Mouse (Mus musculus) NIH3T3 (cell line): Measurements from ENCODE around the gene Rhbdl1.
"Not testable (repeated sequence)": the region's sequence is repeated elsewhere in the genome, so short reads cannot be mapped to it uniquely, and the experiment has no call there.

Source experiments
- DNase-seq: peaks from one replicate; pipeline ENCODE4 v3.0.0-alpha.2; 2012; ENCODE audit warnings: low read depth

The Rhbdl1 gene

DNA sequence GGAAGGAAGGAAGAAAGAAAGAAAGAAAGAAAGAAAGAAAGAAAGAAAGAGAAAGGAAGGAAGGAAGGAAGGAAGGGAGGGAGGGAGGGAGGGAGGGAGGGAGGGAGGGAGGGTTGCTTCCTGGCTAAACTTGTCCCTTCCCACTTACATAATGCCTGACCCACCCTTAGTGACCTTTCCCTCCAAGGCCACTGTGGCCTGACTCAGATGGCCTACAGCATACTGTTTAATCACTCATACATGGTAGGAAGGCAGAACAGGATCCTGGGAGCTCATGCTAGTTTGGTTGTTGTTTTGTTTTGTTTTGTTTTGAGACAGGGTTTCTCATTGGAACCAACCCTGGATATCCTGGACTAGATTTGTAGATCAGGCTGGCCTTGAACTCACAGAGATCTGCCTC lies 34.5 kb upstream of the Rhbdl1 start:
- not testable (repeated sequence) for DNase-seq

DNA sequence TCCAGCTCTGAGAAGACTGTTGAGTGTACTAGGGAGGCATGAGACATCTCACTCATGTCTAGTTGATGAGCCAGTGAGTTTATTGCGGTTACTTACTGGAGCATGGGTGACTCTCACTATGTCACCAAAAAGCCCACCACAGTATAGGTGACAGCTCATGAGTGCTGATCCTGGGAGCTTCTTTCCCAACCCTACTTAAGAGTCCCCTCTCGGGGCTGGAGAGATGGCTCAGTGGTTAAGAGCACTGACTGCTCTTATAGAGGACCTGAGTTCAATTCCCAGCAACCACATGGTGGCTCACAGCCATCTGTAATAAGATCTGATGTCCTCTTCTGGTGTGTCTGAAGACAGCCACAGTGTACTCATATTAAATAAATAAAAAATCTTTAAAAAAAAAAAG lies 32.9 kb upstream of the Rhbdl1 start:
- no peak for DNase-seq

DNA sequence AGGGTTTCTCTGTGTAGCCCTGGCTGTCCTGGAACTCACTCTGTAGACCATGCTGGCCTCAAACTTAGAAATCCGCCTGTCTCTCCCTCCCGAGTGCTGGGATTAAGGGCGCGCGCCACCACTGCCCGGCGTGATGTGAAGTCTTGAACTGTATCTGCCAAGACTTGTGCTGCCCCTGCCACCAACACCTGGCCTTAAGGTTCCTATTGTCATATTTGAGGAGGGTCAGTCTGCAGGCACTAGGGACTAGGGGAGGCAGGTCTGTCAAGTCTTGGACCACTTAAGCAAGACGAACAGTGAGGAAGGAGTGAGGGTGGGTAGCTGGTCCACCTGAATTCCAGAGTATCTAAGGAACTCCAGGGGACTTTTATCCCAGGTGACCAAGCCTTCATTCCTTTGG lies 32.4 kb upstream of the Rhbdl1 start:
- DNase-seq: no peak

DNA sequence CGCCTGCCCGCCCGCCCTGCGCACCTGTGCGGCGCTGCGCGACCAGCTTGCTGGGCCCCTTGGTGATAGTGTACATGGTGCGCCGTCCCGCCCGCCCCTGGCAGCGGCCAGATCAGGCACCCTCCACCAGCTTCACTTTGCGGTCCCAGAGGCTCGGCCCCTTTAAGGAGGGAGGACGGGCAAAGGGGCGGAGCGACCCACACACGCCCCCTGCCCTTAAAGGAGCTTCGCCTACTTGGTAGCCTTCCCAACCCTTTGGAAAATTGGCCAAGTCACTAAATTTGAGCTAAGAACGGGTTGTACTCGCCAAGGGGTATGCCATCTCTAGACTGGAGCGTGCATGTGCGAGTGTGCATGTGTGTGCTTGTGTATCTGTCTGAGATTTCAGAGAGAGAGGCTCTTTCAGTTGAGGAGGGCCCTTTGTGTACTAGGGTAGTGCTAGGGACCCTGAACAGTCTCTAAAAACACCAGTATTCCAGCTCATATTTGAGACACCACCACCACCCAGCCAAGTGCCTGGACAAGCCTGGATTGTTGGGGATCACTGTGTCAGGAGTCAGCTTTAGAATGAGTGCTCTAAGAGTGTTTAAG lies 31.6 kb upstream of the Rhbdl1 start, which contains the start of gene Mcrip2:
TSS of gene Mcrip2 (minus strand) at position 164 of the 591 bp plus-strand sequence.
- peak; percentile 90 for DNase-seq

DNA sequence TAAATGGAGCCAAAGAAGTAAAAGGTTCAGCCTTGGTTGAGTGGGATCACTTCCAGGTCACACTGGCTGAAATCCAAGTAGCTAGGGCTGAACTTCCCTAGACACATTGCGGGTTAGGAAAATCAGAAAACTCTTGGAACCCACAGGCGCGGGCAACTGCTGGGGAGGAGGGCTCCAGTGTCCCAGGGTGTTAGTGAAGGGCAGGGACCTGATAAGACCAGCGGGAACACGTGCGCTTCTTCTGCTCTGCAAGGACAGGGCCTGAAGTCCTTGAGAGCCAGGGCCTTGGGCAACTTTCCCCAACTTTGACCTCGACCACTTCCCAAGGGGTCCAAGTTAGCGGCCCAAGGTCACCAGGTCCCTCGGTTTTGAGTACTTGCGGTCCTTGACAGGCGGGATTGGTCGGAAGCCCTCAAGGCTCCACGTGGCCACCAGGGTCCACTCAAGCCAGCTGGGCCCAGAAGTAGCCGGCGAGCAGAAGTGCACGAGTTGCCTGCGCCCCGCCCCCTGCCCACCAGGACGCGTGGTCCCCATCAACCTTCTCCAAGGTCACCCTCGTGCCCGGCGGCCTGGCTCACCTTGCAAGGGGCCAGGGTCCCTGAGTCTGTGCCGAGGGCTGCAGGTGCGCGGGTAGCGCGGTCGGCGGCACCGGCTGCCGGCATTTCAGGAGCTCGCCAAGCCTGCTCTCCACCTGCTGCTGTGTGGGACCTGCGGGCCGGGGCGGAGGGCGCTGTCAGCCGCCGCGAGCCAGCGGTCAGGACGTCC lies 30.9 kb upstream of the Rhbdl1 start:
- peak; percentile 57 for DNase-seq

GRCm38 (mm10) chr17:25867509-25867835 lies 30.4 kb upstream of the Rhbdl1 start:
- no peak for DNase-seq

DNA sequence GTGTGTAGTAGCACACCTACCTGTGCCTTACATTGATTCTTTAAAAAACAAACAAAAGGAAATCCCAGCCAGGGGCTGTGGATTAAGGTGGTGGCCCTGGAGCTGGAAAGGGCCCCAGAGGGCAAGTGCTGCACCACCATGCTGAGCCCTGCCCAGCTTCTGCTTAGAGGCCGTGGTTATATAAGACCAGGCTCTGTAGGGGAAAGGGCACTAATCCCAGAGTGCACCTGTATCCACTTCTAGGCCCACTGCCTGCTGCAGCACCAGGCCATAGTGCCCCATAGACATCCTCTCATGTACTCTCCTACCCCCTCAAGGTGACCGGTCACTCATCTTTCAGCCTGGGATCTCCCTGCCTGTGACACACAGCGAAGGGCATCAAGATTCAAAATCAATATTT lies 29.1 kb upstream of the Rhbdl1 start:
- DNase-seq: no peak

DNA sequence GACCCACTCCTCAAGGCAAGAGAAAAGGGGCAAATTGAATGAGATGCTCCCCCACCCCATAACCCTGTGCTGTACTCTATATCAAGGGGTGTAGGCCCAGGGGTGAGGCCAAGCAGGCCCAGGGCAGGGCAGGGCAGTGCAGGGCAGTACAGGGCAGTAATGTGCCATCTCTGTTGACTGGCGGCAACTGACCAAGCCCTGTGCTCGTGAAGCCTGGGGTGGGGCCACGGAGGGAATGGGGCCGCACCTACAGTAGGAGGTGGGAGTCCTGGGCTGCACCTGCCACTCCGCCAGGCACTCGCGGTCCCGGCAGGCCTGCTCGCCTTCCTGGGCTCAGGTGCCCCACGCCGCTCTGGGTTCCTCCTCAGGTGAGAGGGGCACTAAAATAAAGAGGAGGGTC lies 28.2 kb upstream of the Rhbdl1 start:
- no peak for DNase-seq

- DNase-seq: no peak
These were observed 27.2 kb upstream of the Rhbdl1 start for GRCm38 (mm10) chr17:25864311-25864710.

DNA sequence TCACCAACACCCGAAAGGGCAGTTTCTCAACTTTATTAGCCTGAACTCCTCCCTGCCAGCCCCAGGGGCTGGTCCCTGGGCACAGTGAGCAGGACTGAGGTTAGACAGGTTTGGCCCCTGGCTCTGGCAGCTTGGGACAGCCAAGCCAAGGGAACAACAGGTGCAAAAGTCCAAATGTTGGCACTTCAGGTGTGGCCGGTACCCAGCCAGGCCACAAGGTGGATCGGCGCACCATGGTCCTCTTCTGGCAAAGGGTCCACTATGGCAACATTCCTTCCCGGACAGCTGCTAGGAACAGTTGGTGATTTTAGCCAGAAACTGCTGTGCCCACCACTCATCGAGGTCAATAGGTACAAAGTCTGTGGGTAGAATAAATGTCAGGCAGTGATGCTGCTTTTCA lies 26.6 kb upstream of the Rhbdl1 start:
- no peak for DNase-seq

DNA sequence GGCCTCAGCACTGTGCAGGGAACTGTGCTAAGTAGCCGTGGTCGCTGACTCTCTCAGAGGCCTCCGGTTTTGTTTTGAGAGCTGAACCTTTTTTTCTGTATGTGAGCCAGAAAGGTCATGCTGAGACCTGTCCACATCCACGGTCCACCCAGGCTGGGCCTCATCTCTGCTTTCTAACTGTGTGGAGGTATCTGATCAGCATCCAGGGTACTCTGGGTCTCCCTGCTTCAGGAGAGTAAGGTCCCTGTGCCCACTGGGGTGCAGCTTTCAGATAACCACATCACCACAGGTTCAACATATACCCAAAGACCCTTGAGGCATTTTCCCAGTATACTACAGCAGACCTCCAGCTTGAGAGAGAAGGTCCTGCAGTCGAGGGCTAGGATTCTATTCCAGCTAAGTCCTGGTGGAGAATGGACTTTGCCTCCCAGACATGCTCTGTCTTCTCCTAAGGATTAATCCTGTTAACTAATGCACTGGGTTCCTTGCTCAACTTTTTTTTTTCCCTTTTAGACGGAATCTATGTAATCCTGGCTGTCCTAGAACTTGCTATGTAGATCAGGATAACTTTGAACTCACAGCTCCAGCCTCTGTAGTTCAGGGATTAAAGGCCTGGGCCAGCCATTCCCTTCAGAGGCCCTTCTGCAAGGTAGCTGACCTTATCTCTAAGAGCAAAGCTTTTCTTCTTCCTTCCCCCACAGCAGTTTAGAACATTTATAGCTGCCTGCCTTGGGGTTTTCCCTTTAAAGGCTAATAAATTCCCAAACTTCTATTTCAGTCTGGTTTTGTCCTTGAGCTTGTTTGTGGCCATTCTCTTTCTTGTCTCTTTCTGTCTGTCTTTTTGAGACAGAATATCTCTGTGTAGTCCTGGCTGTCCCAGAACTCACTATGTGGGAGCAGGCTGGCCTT lies 24.9 kb upstream of the Rhbdl1 start:
- no peak for DNase-seq

DNA sequence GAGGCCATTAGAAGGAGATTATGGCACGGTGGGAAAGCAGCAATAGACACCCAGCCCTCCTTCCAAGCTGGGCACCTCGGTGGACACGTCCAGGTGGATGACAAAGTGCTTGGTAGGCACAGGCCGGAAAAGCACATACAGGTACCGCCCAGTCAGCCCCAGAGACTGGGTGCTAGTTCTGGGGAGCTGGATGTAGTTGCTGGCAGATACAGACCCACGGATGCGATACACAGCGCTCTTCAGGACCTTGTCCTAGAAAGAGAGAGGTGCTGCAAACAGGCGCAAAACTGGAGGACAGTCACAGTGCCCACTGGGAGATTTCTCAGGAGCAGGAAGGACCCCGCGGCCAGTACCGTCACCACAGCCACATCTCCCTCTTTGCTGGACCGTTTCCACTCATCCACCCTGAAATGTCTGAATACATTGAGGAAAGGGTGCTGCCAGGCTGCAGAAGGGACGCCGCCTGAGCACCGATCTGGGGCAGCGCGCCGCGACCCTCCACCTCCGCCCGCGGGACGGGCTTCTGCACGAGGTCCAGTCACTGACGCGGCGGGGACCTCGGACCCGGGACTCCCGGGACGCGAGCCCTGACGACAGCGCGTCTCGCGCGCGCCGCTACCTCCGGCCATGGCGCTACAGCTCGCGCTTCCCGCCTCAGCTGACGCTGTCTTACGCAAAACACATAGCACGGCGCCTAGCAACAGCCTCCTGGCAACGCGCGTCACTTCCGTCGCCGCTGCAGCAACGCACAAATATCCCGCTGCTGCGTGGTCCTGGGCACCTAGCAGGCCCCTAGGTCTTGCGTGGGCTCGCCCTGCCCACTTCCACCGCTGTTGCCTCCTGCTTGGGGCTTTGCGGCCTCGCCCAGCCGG lies 24.0 kb upstream of the Rhbdl1 start, which contains the start of gene Wdr90:
TSS of gene Wdr90 (minus strand) at position 670 of the 872 bp plus-strand sequence.
- DNase-seq: peak; percentile 96

- DNase-seq: no peak
These were observed 23.1 kb upstream of the Rhbdl1 start for GRCm38 (mm10) chr17:25860229-25860628.

- peak; percentile 98 for DNase-seq
These were observed 7.4 kb upstream of the Rhbdl1 start, which contains the start of gene Rhot2 for GRCm38 (mm10) chr17:25844396-25844901. Gene Rhot2 (minus strand): TSS chr17:25844851.

DNA sequence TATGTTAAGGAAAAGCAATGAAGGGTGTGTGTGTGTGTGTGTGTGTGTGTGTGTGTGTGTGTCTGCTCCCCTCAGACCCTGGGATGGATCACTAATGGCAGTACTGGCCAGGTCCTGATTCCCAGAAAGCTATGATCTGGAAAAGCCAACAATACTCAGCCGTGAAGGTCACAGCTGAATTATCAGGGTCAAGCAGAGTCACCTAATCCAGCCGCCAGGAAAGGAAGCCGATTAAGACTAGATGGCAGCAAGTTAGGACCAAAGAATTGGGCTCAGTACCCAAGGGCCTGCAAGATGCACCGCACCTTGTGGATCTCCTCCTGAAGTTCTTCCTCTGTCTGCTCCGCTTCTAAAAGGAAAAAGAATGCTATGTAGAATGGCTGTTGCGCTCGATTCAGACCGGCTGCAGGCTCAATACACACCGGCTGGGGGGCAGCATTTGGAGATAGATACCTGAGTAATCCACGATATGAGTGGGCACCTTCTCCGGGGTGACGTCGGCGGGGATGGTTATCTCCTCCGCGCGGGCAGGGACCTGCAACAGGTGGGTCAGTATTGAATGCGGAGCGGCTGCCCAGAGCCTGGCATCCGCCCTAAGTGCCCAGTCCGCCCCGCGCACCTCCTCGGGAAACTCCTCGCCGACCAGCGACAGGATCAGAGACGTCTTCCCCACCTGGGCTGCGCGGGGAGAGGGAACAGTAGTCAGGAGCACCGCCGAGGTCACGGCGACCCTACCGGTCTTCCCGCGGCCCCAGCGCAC lies 6.7 kb upstream of the Rhbdl1 start:
- peak; percentile 14 for DNase-seq

- DNase-seq: no peak
These were observed 6.0 kb upstream of the Rhbdl1 start for GRCm38 (mm10) chr17:25843122-25843521.

DNA sequence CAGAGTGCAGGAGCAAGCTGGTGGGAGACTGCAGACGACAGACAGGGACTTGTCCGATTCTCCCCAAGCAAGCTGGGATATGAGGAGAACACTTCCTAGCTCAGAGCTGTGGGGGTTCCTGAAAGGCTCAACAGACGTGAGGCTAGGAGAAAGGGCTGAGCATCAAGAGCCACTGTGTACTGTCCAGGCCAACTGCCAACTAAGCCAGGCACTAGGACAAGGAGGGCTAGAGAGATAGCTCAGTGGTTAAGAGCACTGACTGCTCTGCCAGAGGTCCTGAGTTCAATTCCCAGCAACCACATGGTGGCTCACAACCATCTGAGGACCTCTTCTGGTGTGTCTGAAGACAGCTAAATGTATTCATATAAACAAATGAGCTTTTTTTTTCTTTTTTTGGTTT lies 5.4 kb upstream of the Rhbdl1 start:
- no peak for DNase-seq

DNA sequence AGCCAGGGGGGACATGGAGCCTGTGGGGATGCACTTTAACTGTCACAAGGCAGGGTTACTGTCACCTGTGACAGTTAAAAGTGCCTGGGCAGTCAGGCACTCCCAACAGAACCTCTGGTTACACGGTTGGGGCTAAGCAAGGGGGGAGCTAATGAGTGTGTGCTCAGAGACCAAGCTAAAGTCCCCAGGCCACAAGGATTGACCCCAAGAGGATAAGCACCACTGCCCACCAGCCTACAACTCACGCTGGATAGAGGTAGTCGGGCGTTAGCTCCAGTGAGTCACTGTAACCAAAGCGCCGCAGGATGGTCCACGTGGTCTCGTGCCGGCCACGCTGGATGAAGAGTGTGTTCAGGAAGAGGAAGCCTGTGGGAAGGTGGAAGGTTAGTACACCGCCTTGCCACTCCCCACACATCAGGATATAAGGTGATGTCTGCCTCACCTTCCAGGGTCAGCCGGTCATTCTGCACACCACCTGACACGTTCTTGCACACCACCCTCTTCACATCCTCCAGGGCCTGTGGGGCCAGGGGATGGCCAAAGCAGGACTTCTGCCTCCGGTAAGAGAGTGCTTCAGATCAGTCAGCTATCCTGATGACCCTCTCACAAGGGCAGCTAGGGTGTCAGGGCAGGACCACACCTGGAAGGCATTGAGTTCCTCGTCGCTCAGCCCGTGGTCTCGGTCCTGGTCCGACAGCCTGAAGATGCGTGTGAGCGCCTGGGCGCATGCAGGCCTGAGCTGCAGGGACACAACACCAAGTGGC lies 4.2 kb upstream of the Rhbdl1 start, which contains the start of gene Gm20683:
TSS of gene Gm20683 (minus strand) at position 647 of the 764 bp plus-strand sequence.
- DNase-seq: no peak

DNA sequence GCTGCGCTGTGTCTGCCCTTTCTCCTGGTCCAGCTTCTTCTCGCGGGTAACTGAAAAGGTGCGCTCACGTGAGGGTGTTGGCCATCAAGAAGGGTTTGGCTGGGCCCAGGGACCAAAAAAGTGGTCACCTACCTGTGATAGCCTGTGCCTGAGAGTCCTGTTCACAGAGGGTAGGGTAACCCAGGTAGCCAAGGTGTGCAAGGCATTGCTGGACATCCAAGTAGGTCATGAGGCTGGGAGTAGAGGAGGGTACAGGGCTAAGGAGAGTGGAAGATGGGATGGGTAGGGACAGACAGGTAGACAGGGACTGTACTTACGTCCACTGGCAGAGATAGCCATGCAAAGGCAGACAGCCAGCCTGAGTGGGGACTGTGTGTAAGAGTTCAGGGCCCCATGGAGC lies 3.4 kb upstream of the Rhbdl1 start:
- DNase-seq: no peak
